Mouse (Mus musculus) Muller cell, postnatal 12 days (primary cell): ENCODE measurements around the gene Adam1a.
"Not testable (repeated sequence)": the region's sequence is repeated elsewhere in the genome, so short reads cannot be mapped to it uniquely, and the experiment has no call there.

ENCODE experiments used
- DNase-seq: peaks from one replicate; pipeline ENCODE4 v3.0.0-alpha.2; 2015; ENCODE audit errors: inconsistent ontology term

The Adam1a gene

GRCm38 (mm10) chr5:121564468-121564895 is 19.2 kb upstream of the Adam1a start:
- peak; percentile 62 for DNase-seq

- no peak for DNase-seq
Observed at GRCm38 (mm10) chr5:121562436-121562835, 17.2 kb upstream of the Adam1a start.

GRCm38 (mm10) chr5:121549196-121549595 is 3.9 kb upstream of the Adam1a start:
- DNase-seq: no peak

GRCm38 (mm10) chr5:121547084-121547483 is 1.8 kb upstream of the Adam1a start:
- DNase-seq: no peak

GRCm38 (mm10) chr5:121546530-121546895 is 1.2 kb upstream of the Adam1a start:
- DNase-seq: peak; percentile 28

- DNase-seq: peak; percentile 98
Observed at GRCm38 (mm10) chr5:121545793-121546529, 679 bp upstream of the Adam1a start, which contains the start of gene Mapkapk5. Gene Mapkapk5, minus strand, starts transcription at chr5:121545905.

- DNase-seq: no peak
Observed at GRCm38 (mm10) chr5:121543370-121543769, 1.9 kb downstream of the Adam1a start.

- no peak for DNase-seq
Observed at GRCm38 (mm10) chr5:121541235-121541634, 4.0 kb downstream of the Adam1a start.

GRCm38 (mm10) chr5:121540066-121540465 is 5.2 kb downstream of the Adam1a start:
- no peak for DNase-seq

- DNase-seq: no peak
Observed at GRCm38 (mm10) chr5:121537588-121537987, 7.7 kb downstream of the Adam1a start.

GRCm38 (mm10) chr5:121536921-121537555 is 8.2 kb downstream of the Adam1a start:
- peak; percentile 55 for DNase-seq

GRCm38 (mm10) chr5:121535116-121535515 is 10.2 kb downstream of the Adam1a start:
- DNase-seq: no peak

GRCm38 (mm10) chr5:121534521-121534920 is 10.8 kb downstream of the Adam1a start:
- DNase-seq: no peak

GRCm38 (mm10) chr5:121526961-121527360 is 18.3 kb downstream of the Adam1a start:
- no peak for DNase-seq

GRCm38 (mm10) chr5:121526526-121526925 is 18.8 kb downstream of the Adam1a start:
- DNase-seq: no peak

- no peak for DNase-seq
Observed at GRCm38 (mm10) chr5:121525774-121526450, 19.4 kb downstream of the Adam1a start.

GRCm38 (mm10) chr5:121519758-121520157 is 25.5 kb downstream of the Adam1a start:
- not testable (repeated sequence) for DNase-seq

- DNase-seq: no peak
Observed at GRCm38 (mm10) chr5:121518983-121519382, 26.3 kb downstream of the Adam1a start.

GRCm38 (mm10) chr5:121510009-121510408 is 35.3 kb downstream of the Adam1a start:
- no peak for DNase-seq

GRCm38 (mm10) chr5:121506846-121507245 is 38.4 kb downstream of the Adam1a start:
- peak; percentile 51 for DNase-seq

GRCm38 (mm10) chr5:121503231-121503630 is 42.1 kb downstream of the Adam1a start, which contains the start of gene Adam1b:
Gene Adam1b, minus strand, starts transcription at chr5:121503435.
- DNase-seq: no peak

GRCm38 (mm10) chr5:121501424-121501996 is 43.8 kb downstream of the Adam1a start:
- not testable (repeated sequence) for DNase-seq
